Mouse (Mus musculus): ENCODE results near the gene Creb3l4. TPM values are rescaled to one million over a fixed set of nuclear protein-coding genes. Genes with fewer than 3 reads are reported as not detected.
"Not testable (repeated sequence)": the region's sequence is repeated elsewhere in the genome, so short reads cannot be mapped to it uniquely, and the experiment has no call there.

The Creb3l4 gene
- polyA plus RNA-seq, 2 experiments, result 0.24 to 0.27 TPM

DNA sequence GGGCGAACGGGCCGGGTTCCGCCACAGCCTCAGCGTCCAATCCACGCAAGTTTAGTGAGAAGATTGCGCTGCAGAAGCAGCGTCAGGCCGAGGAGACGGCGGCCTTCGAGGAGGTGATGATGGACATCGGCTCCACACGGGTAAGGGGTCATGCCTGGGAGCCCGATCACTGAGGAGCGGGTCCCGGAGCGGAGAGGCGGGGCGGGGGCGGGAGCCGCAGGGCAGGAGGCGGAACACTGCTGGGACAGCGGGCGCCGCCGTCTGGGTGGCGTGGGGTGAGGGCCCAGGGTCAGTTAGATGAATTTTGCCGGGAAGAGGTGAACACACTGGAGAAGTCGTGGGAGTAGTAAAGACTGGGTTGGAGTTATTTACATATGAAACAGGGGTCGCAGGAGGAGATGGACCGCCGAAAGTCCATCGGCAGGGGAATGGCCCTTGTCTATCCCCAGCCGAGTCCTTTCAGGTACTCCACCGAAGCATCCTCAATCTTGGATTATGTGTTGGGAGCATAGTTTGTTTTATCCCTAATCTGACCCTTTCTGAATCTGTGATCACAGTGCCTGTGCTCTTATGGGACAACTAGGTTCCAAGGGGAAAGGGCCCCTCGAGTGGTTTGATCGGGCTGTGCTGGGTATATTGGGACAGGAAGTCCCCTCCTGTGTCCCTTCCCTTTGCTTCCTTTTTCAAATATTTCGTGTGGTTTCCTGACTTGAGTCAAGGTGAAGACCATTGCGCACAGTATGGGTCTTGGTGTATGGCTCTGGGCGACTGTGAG lies 11.3 kb upstream of the Creb3l4 start:
- H3K27ac ChIP-seq, result peak overlapping the region; percentile 64
- peak overlapping the region; percentile 82 for H3K4me2 ChIP-seq (ENCODE audit: low read depth)
- TF ChIP-seq CTCF (IDR thresholded peaks at IDR 0.05; ENCODE audit: low read depth) (no peak), EP300 (IDR thresholded peaks at IDR 0.05; ENCODE audit: low read depth) (no peak)
- H3K9me3 ChIP-seq (ENCODE audit: control insufficient read depth, low read length), result no peaks in the 10 kb centered on the region
- DNase-seq (ENCODE audit: low read depth in 3 of 3, low spot score in 3 of 3) (peak in 1 of 3 experiments; percentile 13), ATAC-seq (ENCODE audit: insufficient read depth) (peak; percentile 67)
- H3K4me3 ChIP-seq (ENCODE audit: insufficient read depth in 1 of 2, low read depth in 2 of 2, low read length in 2 of 2), result peak overlapping the region; percentile 89 to 98
- under 1% methylated on average over 41 of the region's 41 CpGs for WGBS (ENCODE audit: insufficient replicate concordance)
- peaks cover 6% of the 10 kb centered on the region for H3K36me3 ChIP-seq (replicated peaks; ENCODE audit: control insufficient read depth, insufficient read depth, low read depth)
- peaks cover 5 to 7% of the 10 kb centered on the region in 2 experiments; a peak in 3 of 4 replicates for H3K4me1 ChIP-seq (replicated peaks; ENCODE audit: control insufficient read depth in 2 of 2, insufficient read depth in 2 of 2, low read length in 1 of 2)
- H3K9ac ChIP-seq (replicated peaks), result peak overlapping the region; percentile 86
- H3K27me3 ChIP-seq (ENCODE audit: control insufficient read depth, insufficient read depth, low read length), result no peaks in the 10 kb centered on the region

DNA sequence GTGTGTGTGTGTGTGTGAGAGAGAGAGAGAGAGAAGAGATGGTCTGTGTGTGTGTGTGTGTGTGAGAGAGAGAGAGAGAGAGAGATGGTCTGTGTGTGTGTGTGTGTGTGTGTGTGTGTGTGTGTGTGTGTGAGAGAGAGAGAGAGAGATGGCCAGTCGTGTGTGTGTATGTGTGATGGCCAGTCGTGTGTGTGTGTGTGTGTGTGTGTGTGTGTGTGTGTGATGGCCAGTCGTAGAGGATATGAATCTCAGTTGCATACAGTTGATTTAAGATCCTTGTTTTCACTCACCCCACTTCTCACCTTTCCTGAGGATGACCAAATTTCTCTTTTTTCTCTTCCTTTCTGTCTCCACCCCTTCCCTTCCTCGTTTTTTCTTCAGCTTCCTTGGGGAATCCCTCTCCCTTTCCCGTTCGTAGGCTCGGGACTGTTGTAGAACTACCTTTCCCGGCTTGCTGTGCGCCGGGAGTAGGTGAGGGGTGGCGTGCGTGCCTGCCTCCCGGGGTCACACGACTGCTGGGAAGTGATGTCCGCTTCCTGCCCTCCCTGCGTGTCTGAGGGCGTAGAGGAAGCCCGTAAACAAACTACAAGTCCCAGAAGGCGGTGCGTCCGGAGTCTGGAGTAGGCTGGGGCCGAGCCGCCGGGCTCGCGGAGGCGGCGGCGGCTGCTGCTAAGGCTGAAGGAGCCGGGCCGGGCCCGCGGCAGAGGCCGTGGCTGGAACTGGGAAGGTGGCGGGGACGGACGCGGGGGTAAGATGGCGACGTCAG lies 10.5 kb upstream of the Creb3l4 start, which contains the start of gene Crtc2:
Crtc2 (plus strand) TSS at position 511 of the 766 bp plus-strand sequence.
- under 1% methylated on average over 40 of the region's 40 CpGs for WGBS (ENCODE audit: insufficient replicate concordance)
- Histone ChIP-seq H3K4me3 (ENCODE audit: insufficient read depth in 1 of 2, low read depth in 2 of 2, low read length in 2 of 2) (peak within 1 kb of the TSS; percentile 89 to 98), H3K27ac (peak within 1 kb of the TSS; percentile 64), H3K9me3 (ENCODE audit: control insufficient read depth, low read length) (no peaks in the 10 kb centered on the region), H3K27me3 (ENCODE audit: control insufficient read depth, insufficient read depth, low read length) (no peaks in the 10 kb centered on the region), H3K4me2 (ENCODE audit: low read depth) (peak within 1 kb of the TSS; percentile 82), H3K4me1 (replicated peaks; ENCODE audit: control insufficient read depth in 2 of 2, insufficient read depth in 2 of 2, low read length in 1 of 2) (peaks cover 5 to 7% of the 10 kb centered on the region in 2 experiments; a peak in 3 of 4 replicates), H3K9ac (replicated peaks) (peak within 1 kb of the TSS; percentile 86), H3K36me3 (replicated peaks; ENCODE audit: control insufficient read depth, insufficient read depth, low read depth) (peaks cover 2% of the 10 kb centered on the region)
- TF ChIP-seq CTCF (IDR thresholded peaks at IDR 0.05; ENCODE audit: low read depth) (no peak), EP300 (IDR thresholded peaks at IDR 0.05; ENCODE audit: low read depth) (no peak)
- ATAC-seq (ENCODE audit: insufficient read depth) (peak; percentile 99), DNase-seq (ENCODE audit: low read depth in 3 of 3, low spot score in 3 of 3) (peak; percentile 91 to 93 (median 93))

DNA sequence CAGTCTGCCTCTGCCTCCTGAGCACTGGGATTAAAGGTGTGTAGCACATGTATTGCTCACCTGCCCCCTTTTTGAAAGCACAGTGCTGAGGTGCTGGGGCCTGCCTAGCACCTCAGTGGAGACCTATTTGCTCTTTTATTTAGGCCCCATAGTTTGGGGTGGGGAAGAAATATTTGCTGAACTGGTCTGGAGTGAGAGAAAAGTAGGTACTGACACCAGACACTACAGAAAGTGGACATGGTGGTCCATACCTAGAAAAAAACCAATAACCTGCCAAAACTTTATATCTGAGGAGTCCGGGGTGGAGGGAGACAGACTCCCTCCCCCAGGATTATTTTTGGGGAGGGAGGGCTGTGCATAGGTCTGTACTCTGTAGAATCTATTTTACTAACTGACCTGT lies 9.9 kb upstream of the Creb3l4 start:
- H3K9me3 ChIP-seq (ENCODE audit: control insufficient read depth, low read length); H3K4me2 ChIP-seq (ENCODE audit: low read depth); DNase-seq (ENCODE audit: low read depth in 3 of 3, low spot score in 3 of 3); H3K4me3 ChIP-seq (ENCODE audit: insufficient read depth in 1 of 2, low read depth in 2 of 2, low read length in 2 of 2); H3K9ac ChIP-seq (replicated peaks); ATAC-seq (ENCODE audit: insufficient read depth); H3K27ac ChIP-seq; H3K36me3 ChIP-seq (replicated peaks; ENCODE audit: control insufficient read depth, insufficient read depth, low read depth); H3K27me3 ChIP-seq (ENCODE audit: control insufficient read depth, insufficient read depth, low read length): not testable (repeated sequence)
- H3K4me1 ChIP-seq (replicated peaks; ENCODE audit: control insufficient read depth in 2 of 2, insufficient read depth in 2 of 2, low read length in 1 of 2), result peaks cover 5 to 11% of the 10 kb centered on the region in 2 experiments; a peak in 3 of 4 replicates
- WGBS (ENCODE audit: insufficient replicate concordance), result 37% methylated on average over 1 of the region's 1 CpGs

DNA sequence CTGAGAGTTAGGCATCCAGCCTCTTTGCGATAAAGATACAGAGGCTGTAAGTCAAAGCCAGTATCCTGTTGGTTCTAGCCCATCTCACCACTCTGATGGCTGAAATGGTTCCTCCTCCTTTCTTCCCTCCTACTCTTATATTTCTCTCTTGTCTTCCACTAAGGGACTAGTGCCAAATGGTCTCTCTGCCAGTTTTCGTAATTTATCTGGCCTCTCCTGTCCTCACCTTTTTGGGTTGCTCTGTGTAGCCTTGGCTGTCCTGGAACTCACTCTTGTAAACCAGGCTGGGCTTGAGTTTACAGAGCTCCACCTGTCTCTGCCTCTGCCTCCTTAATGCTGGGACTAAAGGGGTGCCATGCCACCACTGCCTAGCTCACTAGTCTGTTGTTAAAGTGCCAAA lies 9.3 kb upstream of the Creb3l4 start:
- H3K4me3 ChIP-seq (ENCODE audit: insufficient read depth in 1 of 2, low read depth in 2 of 2, low read length in 2 of 2); H3K4me2 ChIP-seq (ENCODE audit: low read depth); H3K36me3 ChIP-seq (replicated peaks; ENCODE audit: control insufficient read depth, insufficient read depth, low read depth); DNase-seq (ENCODE audit: low read depth in 3 of 3, low spot score in 3 of 3); H3K9me3 ChIP-seq (ENCODE audit: control insufficient read depth, low read length); H3K27ac ChIP-seq; H3K27me3 ChIP-seq (ENCODE audit: control insufficient read depth, insufficient read depth, low read length); H3K9ac ChIP-seq (replicated peaks); ATAC-seq (ENCODE audit: insufficient read depth): not testable (repeated sequence)
- 82% methylated on average over 2 of the region's 2 CpGs for WGBS (ENCODE audit: insufficient replicate concordance)
- H3K4me1 ChIP-seq (replicated peaks; ENCODE audit: control insufficient read depth in 2 of 2, insufficient read depth in 2 of 2, low read length in 1 of 2), result peaks cover 6 to 12% of the 10 kb centered on the region in 2 experiments

DNA sequence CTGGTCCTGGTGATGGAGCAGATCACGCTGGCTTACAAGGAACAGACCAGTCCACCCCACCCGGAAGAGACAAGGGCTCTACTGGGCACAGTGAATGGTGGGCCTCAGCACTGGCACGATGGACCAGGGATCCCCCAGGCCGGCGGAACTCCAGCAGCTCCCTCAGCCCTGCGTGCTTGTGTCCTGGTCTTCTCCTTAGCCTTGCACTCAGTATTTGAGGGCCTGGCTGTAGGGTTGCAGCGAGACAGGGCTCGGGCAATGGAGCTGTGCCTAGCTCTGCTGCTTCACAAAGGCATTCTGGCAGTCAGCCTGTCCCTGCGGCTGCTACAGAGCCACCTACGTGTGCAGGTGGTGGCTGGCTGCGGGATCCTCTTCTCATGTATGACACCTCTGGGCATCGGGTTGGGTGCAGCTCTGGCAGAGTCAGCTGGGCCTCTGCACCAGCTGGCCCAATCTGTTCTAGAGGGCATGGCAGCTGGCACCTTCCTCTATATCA lies 8.5 kb upstream of the Creb3l4 start:
- H3K4me3 ChIP-seq (ENCODE audit: insufficient read depth in 1 of 2, low read depth in 2 of 2, low read length in 2 of 2); DNase-seq (ENCODE audit: low read depth in 3 of 3, low spot score in 3 of 3); H3K9ac ChIP-seq (replicated peaks); H3K36me3 ChIP-seq (replicated peaks; ENCODE audit: control insufficient read depth, insufficient read depth, low read depth); H3K4me2 ChIP-seq (ENCODE audit: low read depth); H3K27me3 ChIP-seq (ENCODE audit: control insufficient read depth, insufficient read depth, low read length); ATAC-seq (ENCODE audit: insufficient read depth); H3K27ac ChIP-seq; H3K9me3 ChIP-seq (ENCODE audit: control insufficient read depth, low read length): not testable (repeated sequence)
- peaks cover 9 to 15% of the 10 kb centered on the region in 2 experiments for H3K4me1 ChIP-seq (replicated peaks; ENCODE audit: control insufficient read depth in 2 of 2, insufficient read depth in 2 of 2, low read length in 1 of 2)
- WGBS (ENCODE audit: insufficient replicate concordance), result 82% methylated on average over 9 of the region's 12 CpGs

Measured in liver, embryonic 14.5 days (tissue).